8 mouse cellular contexts compared by ENCODE assay signal in the genomic region with DNA sequence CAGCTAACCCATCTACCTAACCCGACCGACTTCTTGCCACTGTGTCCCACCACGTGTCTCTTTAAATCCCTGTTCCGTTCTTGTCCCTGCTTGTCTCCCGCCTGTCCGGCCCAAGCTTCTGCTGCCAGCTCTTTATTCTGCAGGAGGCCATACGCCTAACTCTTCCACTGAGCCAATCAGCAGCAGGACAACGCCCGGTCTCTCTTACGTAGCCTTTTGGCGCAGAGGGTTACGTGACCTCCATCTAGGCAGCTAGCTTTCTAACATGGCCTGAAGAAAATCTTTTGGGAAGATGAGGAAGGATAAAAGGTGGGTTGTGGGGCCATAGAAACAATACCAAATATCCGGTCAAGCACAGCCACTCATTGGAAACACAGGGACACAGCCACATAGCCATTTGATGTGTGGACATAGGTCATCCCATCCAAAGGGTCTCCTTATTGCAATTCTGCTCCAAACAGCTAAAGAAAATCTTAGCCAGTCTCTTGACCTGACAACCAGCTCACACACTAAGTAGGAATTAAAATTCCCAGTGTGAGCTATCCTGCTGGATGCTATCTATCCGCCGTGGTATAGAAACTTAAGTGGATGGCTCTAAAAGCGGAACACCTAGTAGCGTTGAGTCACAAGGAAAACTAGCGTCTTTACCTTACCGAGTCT. TPM values are rescaled to one million over a fixed set of nuclear protein-coding genes. Genes with fewer than 3 reads are reported as not detected.
DNase-seq lines count a peak whose midpoint lies in the region; ATAC-seq and TF ChIP-seq lines count a peak whose summit lies in the region.

No protein-coding gene starts in this region.

- no peak; the same call in 1 of the 2 replicates for TF ChIP-seq CTCF in bone marrow, adult 2 months (IDR thresholded peaks at IDR 0.05; ENCODE audit: control insufficient read depth, insufficient read depth, low read length)
- no peak for TF ChIP-seq CTCF in embryonic fibroblast, embryonic 13.5 days (IDR thresholded peaks at IDR 0.05; ENCODE audit: borderline replicate concordance, insufficient read depth, low read length)

- TF ChIP-seq POLR2A in bone marrow, adult 2 months (IDR thresholded peaks at IDR 0.05; ENCODE audit: borderline replicate concordance, control insufficient read depth, low read depth, low read length), result peak; percentile 56
- peak; percentile 93 for TF ChIP-seq POLR2A in embryonic fibroblast, embryonic 13.5 days (IDR thresholded peaks at IDR 0.05; ENCODE audit: low read depth, low read length)

- H3K4me3 ChIP-seq in bone marrow, adult 2 months (replicated peaks; ENCODE audit: control insufficient read depth, low read depth, low read length), result peak overlapping the region; percentile 74
- peak overlapping the region; percentile 51 for H3K4me3 ChIP-seq in embryonic fibroblast, embryonic 13.5 days (ENCODE audit: insufficient read depth, low read length)
- H3K4me3 ChIP-seq in heart, embryonic 10.5 days, result peak overlapping the region; percentile 64
- H3K4me3 ChIP-seq in kidney, embryonic 15.5 days (replicated peaks), result peak overlapping the region; percentile 61
- peak overlapping the region; percentile 58 for H3K4me3 ChIP-seq in stomach, embryonic 14.5 days (ENCODE audit: low read depth, low read length)

- H3K27me3 ChIP-seq in heart, embryonic 10.5 days (ENCODE audit: insufficient read depth, poor library complexity, severe bottlenecking), result no peaks in the 10 kb centered on the region
- H3K27me3 ChIP-seq in kidney, embryonic 15.5 days, result no peaks in the 10 kb centered on the region
- no peaks in the 10 kb centered on the region for H3K27me3 ChIP-seq in stomach, embryonic 14.5 days (ENCODE audit: control insufficient read depth, insufficient read depth, low read length)

- H3K4me1 ChIP-seq in bone marrow, adult 2 months (ENCODE audit: control insufficient read depth, insufficient read depth, low read length), result no peaks in the 10 kb centered on the region; the same call in 1 of the 2 replicates
- H3K4me1 ChIP-seq in embryonic fibroblast, embryonic 13.5 days (ENCODE audit: control insufficient read depth, insufficient read depth, low read length), result peaks cover 7% of the 10 kb centered on the region; the same call in 1 of the 2 replicates
- peaks cover 25% of the 10 kb centered on the region for H3K4me1 ChIP-seq in heart, embryonic 10.5 days
- H3K4me1 ChIP-seq in kidney, embryonic 15.5 days, result peaks cover 36% of the 10 kb centered on the region
- H3K4me1 ChIP-seq in stomach, embryonic 14.5 days (ENCODE audit: control insufficient read depth, insufficient read depth, low read length), result peaks cover 13% of the 10 kb centered on the region

- peak overlapping the region; percentile 81 for H3K4me2 ChIP-seq in kidney, embryonic 15.5 days
- peak overlapping the region; percentile 79 for H3K4me2 ChIP-seq in stomach, embryonic 14.5 days (replicated peaks; ENCODE audit: low read depth, low read length)

- peak; percentile 81 for ATAC-seq in kidney, embryonic 15.5 days (replicated peaks; ENCODE audit: low FRiP score)
- ATAC-seq in monocyte, adult 5-6 weeks (replicated peaks; ENCODE audit: insufficient number of reproducible peaks, low FRiP score, low TSS enrichment, poor library complexity, severe bottlenecking), result peak; percentile 86
- ATAC-seq in stomach, embryonic 14.5 days (ENCODE audit: insufficient number of reproducible peaks, insufficient read depth, low FRiP score, low read depth), result peak; percentile 88

- H3K9ac ChIP-seq in kidney, embryonic 15.5 days, result peak overlapping the region; percentile 71
- peak overlapping the region; percentile 79 for H3K9ac ChIP-seq in stomach, embryonic 14.5 days (replicated peaks; ENCODE audit: low read depth, low read length)

- under 1% methylated on average over 19 of the region's 19 CpGs for WGBS in bone marrow, adult 2 months
- under 1% methylated on average over 19 of the region's 19 CpGs for WGBS in heart, embryonic 10.5 days
- whole genome bisulfite sequencing in kidney, embryonic 15.5 days, result 1% methylated on average over 19 of the region's 19 CpGs
- under 1% methylated on average over 19 of the region's 19 CpGs for WGBS in stomach, embryonic 14.5 days

- no peaks in the 10 kb centered on the region for H3K9me3 ChIP-seq in heart, embryonic 10.5 days
- H3K9me3 ChIP-seq in kidney, embryonic 15.5 days (replicated peaks), result no peaks in the 10 kb centered on the region
- H3K9me3 ChIP-seq in stomach, embryonic 14.5 days (ENCODE audit: control insufficient read depth, low read depth, low read length), result no peaks in the 10 kb centered on the region

- peak overlapping the region; percentile 98 for H3K27ac ChIP-seq in bone marrow, adult 2 months (ENCODE audit: control insufficient read depth, insufficient read depth, low read depth, low read length, poor library complexity)
- H3K27ac ChIP-seq in embryonic fibroblast, embryonic 13.5 days (ENCODE audit: insufficient read depth, low read length), result peak overlapping the region; percentile 95
- H3K27ac ChIP-seq in heart, embryonic 10.5 days, result peak overlapping the region; percentile 97
- peak overlapping the region; percentile 99 for H3K27ac ChIP-seq in kidney, embryonic 15.5 days
- H3K27ac ChIP-seq in stomach, embryonic 14.5 days (ENCODE audit: low read length), result peak overlapping the region; percentile 98

- DNase-seq in A20 (ENCODE audit: low read depth, low spot score), result peak; percentile 81
- DNase-seq in heart, embryonic 10.5 days (ENCODE audit: low spot score), result peak; percentile 94
- DNase-seq in liver, result peak; percentile 87

- no peaks in the 10 kb centered on the region for H3K36me3 ChIP-seq in heart, embryonic 10.5 days
- H3K36me3 ChIP-seq in kidney, embryonic 15.5 days, result no peaks in the 10 kb centered on the region
- H3K36me3 ChIP-seq in stomach, embryonic 14.5 days (ENCODE audit: control insufficient read depth, insufficient read depth, low read length), result no peaks in the 10 kb centered on the region

RNA-seq across cellular contexts. Expression of gene Hist2h4, which starts 0.8 kb away (rescaled TPM):
- 25.3 and 31.8 TPM in 2 replicates for polyA plus RNA-seq in bone marrow, adult 2 months (2011; ENCODE audit: insufficient read depth, insufficient read length, low replicate concordance, missing spikeins)
- polyA plus RNA-seq in embryonic fibroblast, embryonic 13.5 days (2011; ENCODE audit: insufficient read length, low read depth, missing spikeins), result 2.5 and 3.7 TPM in 2 replicates
- polyA plus RNA-seq in heart, embryonic 10.5 days (2016; fragmentation: Nextera tagmentation; extraction: Ambion mirVana), result 2.1 and 2.8 TPM in 2 replicates
- 11.6 and 14.3 TPM in 2 replicates for polyA plus RNA-seq in kidney, embryonic 15.5 days (2015; fragmentation: Nextera tagmentation; extraction: Ambion mirVana)
- total RNA-seq in monocyte, adult 5-6 weeks (2017), result 9.6 to 40.3 TPM (median 12.9 TPM) in 3 replicates
- 9.6 and 15.0 TPM in 2 replicates for polyA plus RNA-seq in stomach, embryonic 14.5 days (2014; fragmentation: Nextera tagmentation; extraction: Ambion mirVana)

RNA-seq across cellular contexts. Expression of gene Hist2h3b, which starts 6.1 kb away (rescaled TPM):
- 20.8 and 28.9 TPM in 2 replicates for polyA plus RNA-seq in bone marrow, adult 2 months (2011; ENCODE audit: insufficient read depth, insufficient read length, low replicate concordance, missing spikeins)
- polyA plus RNA-seq in embryonic fibroblast, embryonic 13.5 days (2011; ENCODE audit: insufficient read length, low read depth, missing spikeins), result 2.6 and 7.5 TPM in 2 replicates
- 17.8 and 25.8 TPM in 2 replicates for polyA plus RNA-seq in heart, embryonic 10.5 days (2016; fragmentation: Nextera tagmentation; extraction: Ambion mirVana)
- 59.3 and 75.1 TPM in 2 replicates for polyA plus RNA-seq in kidney, embryonic 15.5 days (2015; fragmentation: Nextera tagmentation; extraction: Ambion mirVana)
- 4.4 to 34.9 TPM (median 10.9 TPM) in 3 replicates for total RNA-seq in monocyte, adult 5-6 weeks (2017)
- 68.9 and 80.2 TPM in 2 replicates for polyA plus RNA-seq in stomach, embryonic 14.5 days (2014; fragmentation: Nextera tagmentation; extraction: Ambion mirVana)

RNA-seq across cellular contexts. Expression of gene Hist2h2bb, which starts 7.2 kb away (rescaled TPM):
- polyA plus RNA-seq in bone marrow, adult 2 months (2011; ENCODE audit: insufficient read depth, insufficient read length, low replicate concordance, missing spikeins), result 71.9 and 132 TPM in 2 replicates
- 11.0 and 16.1 TPM in 2 replicates for polyA plus RNA-seq in embryonic fibroblast, embryonic 13.5 days (2011; ENCODE audit: insufficient read length, low read depth, missing spikeins)
- polyA plus RNA-seq in heart, embryonic 10.5 days (2016; fragmentation: Nextera tagmentation; extraction: Ambion mirVana), result 3.8 and 7.7 TPM in 2 replicates
- polyA plus RNA-seq in kidney, embryonic 15.5 days (2015; fragmentation: Nextera tagmentation; extraction: Ambion mirVana), result 12.8 and 17.8 TPM in 2 replicates
- 249 to 540 TPM (median 349 TPM) in 3 replicates for total RNA-seq in monocyte, adult 5-6 weeks (2017)
- polyA plus RNA-seq in stomach, embryonic 14.5 days (2014; fragmentation: Nextera tagmentation; extraction: Ambion mirVana), result 20.5 and 23.7 TPM in 2 replicates

RNA-seq across cellular contexts. Expression of gene Hist2h3c1, which starts 15.9 kb away (rescaled TPM):
- not detected in 2 replicates for polyA plus RNA-seq in bone marrow, adult 2 months (2011; ENCODE audit: insufficient read depth, insufficient read length, low replicate concordance, missing spikeins)
- polyA plus RNA-seq in embryonic fibroblast, embryonic 13.5 days (2011; ENCODE audit: insufficient read length, low read depth, missing spikeins), result not detected in 2 replicates
- 0.41 and 0.60 TPM in 2 replicates for polyA plus RNA-seq in heart, embryonic 10.5 days (2016; fragmentation: Nextera tagmentation; extraction: Ambion mirVana)
- 0.55 and 1.2 TPM in 2 replicates for polyA plus RNA-seq in kidney, embryonic 15.5 days (2015; fragmentation: Nextera tagmentation; extraction: Ambion mirVana)
- total RNA-seq in monocyte, adult 5-6 weeks (2017), result not detected in 3 replicates
- polyA plus RNA-seq in stomach, embryonic 14.5 days (2014; fragmentation: Nextera tagmentation; extraction: Ambion mirVana), result 1.4 and 3.0 TPM in 2 replicates

RNA-seq across cellular contexts. Expression of gene Hist2h2aa1, which starts 17.0 kb away (rescaled TPM):
- polyA plus RNA-seq in bone marrow, adult 2 months (2011; ENCODE audit: insufficient read depth, insufficient read length, low replicate concordance, missing spikeins), result 4.5 TPM in 1 of 2 replicates, not detected in the other
- 9.2 and 11.1 TPM in 2 replicates for polyA plus RNA-seq in embryonic fibroblast, embryonic 13.5 days (2011; ENCODE audit: insufficient read length, low read depth, missing spikeins)
- polyA plus RNA-seq in heart, embryonic 10.5 days (2016; fragmentation: Nextera tagmentation; extraction: Ambion mirVana), result 8.3 and 9.5 TPM in 2 replicates
- polyA plus RNA-seq in kidney, embryonic 15.5 days (2015; fragmentation: Nextera tagmentation; extraction: Ambion mirVana), result 28.0 and 29.7 TPM in 2 replicates
- 960 to 1,517 TPM (median 1,455 TPM) in 3 replicates for total RNA-seq in monocyte, adult 5-6 weeks (2017)
- 12.3 and 17.2 TPM in 2 replicates for polyA plus RNA-seq in stomach, embryonic 14.5 days (2014; fragmentation: Nextera tagmentation; extraction: Ambion mirVana)

Comparison
In these comparisons a context has a peak if more than half of its experiments do, and no peak if none do; other contexts are left out.
1. Peak in every context shown above with its lines: DNase-seq, ATAC-seq, H3K4me3 ChIP-seq and H3K27ac ChIP-seq.